Mouse (Mus musculus) intestine, postnatal 0 days (tissue): Measurements from ENCODE around the gene Smurf2. TPM values are rescaled to one million over a fixed set of nuclear protein-coding genes. Genes with fewer than 3 reads are reported as not detected.

Experiments used
- ATAC-seq: fragments of 200-750 bp; cut with Nextera tagmentation; 2 replicates; pipeline ENCODE4 v1.8.0; 2017; ENCODE audit warnings: mild to moderate bottlenecking, moderate TSS enrichment, moderate library complexity
- H3K27ac ChIP-seq: fragments of 300-500 bp; sonication (generic); 2 replicates; pipeline ENCODE4 v1.5.1; 2014; ENCODE audit warnings: mild to moderate bottlenecking, low read depth, low read length, moderate library complexity
- H3K27me3 ChIP-seq: fragments of 300-500 bp; sonication (generic); replicated peaks from 2 replicates; pipeline ENCODE4 v1.6.1; 2014; ENCODE audit warnings: low read length, mixed read lengths; ENCODE audit not compliant: control insufficient read depth, insufficient read depth
- H3K36me3 ChIP-seq: fragments of 300-500 bp; sonication (generic); 2 replicates; pipeline ENCODE4 v1.6.1; 2014; ENCODE audit warnings: mild to moderate bottlenecking, moderate library complexity; ENCODE audit not compliant: control insufficient read depth, insufficient read depth
- H3K4me1 ChIP-seq: fragments of 300-500 bp; sonication (generic); replicated peaks from 2 replicates; pipeline ENCODE4 v1.6.1; 2014; ENCODE audit warnings: antibody characterized with exemption, low read length, mixed read lengths; ENCODE audit not compliant: control insufficient read depth, insufficient read depth
- H3K4me2 ChIP-seq: fragments of 300-500 bp; sonication (generic); replicated peaks from 2 replicates; pipeline ENCODE4 v1.6.1; 2014; ENCODE audit warnings: low read depth, mild to moderate bottlenecking, moderate library complexity
- H3K4me3 ChIP-seq: fragments of 300-500 bp; sonication (generic); 2 replicates; pipeline ENCODE4 v1.5.1; 2014; ENCODE audit warnings: low read depth, low read length
- H3K9ac ChIP-seq: fragments of 300-500 bp; sonication (generic); 2 replicates; pipeline ENCODE4 v1.6.1; 2014; ENCODE audit warnings: mild to moderate bottlenecking, low read depth, low read length
- H3K9me3 ChIP-seq: fragments of 300-500 bp; sonication (generic); 2 replicates; pipeline ENCODE4 v1.6.1; 2016; ENCODE audit warnings: mixed run types; ENCODE audit not compliant: control insufficient read depth
- CTCF ChIP-seq: sonication (generic); IDR thresholded peaks from 2 replicates; pipeline ENCODE4 v1.5.1; 2016; ENCODE audit warnings: low read depth, mild to moderate bottlenecking, control low read depth, antibody characterized with exemption, moderate library complexity
- WGBS: fragments of 180-500 bp; shearing (Covaris S2); extraction: QIAGEN DNeasy Blood & Tissue Kit; methylation state at CpG from one replicate; pipeline ENCODE4 v1.1.7; 2014; 5-methylcytosine and 5-hydroxymethylcytosine counted together
- polyA plus RNA-seq: library from polyadenylated mRNA; unstranded; fragments of >200 nt; fragmentation: Nextera tagmentation; extraction: Ambion mirVana; gene quantifications from 2 replicates; pipeline ENCODE4 v1.2.1, GENCODE M21; 2015

Smurf2 gene
- 8.0 and 8.9 TPM in 2 replicates for polyA plus RNA-seq

- whole genome bisulfite sequencing: 3% methylated on average over 43 of the region's 72 CpGs
- peak within 1 kb of the TSS; percentile 96 for H3K9ac ChIP-seq
- no peaks in the 10 kb centered on the region for H3K27me3 ChIP-seq
- H3K27ac ChIP-seq: peak within 1 kb of the TSS; percentile 98
- H3K9me3 ChIP-seq: no peaks in the 10 kb centered on the region
- H3K36me3 ChIP-seq: no peaks in the 10 kb centered on the region
- peak; percentile 94 for ATAC-seq
- no peaks in the 10 kb centered on the region for H3K4me1 ChIP-seq
- peak; percentile 31 for TF ChIP-seq CTCF
- H3K4me3 ChIP-seq: peak within 1 kb of the TSS; percentile 85
- peak within 1 kb of the TSS; percentile 77 for H3K4me2 ChIP-seq
Observed at GRCm38 (mm10) chr11:106920551-106921379, at the start of gene Smurf2. Gene Smurf2, minus strand, starts transcription at chr11:106920715.

GRCm38 (mm10) chr11:106969798-106970197, 49.3 kb upstream of the Smurf2 start:
- no peak overlapping the region for H3K27ac ChIP-seq
- no peak for TF ChIP-seq CTCF
- H3K9ac ChIP-seq: no peak overlapping the region
- H3K27me3 ChIP-seq: no peaks in the 10 kb centered on the region
- no peaks in the 10 kb centered on the region for H3K36me3 ChIP-seq
- H3K9me3 ChIP-seq: no peaks in the 10 kb centered on the region
- H3K4me3 ChIP-seq: no peak overlapping the region
- H3K4me1 ChIP-seq: no peaks in the 10 kb centered on the region
- H3K4me2 ChIP-seq: no peak overlapping the region
- WGBS: 67% methylated on average over 8 of the region's 8 CpGs
- no peak for ATAC-seq

GRCm38 (mm10) chr11:106967630-106968029, 47.1 kb upstream of the Smurf2 start:
- Histone ChIP-seq H3K4me3 (no peak overlapping the region), H3K27me3 (no peaks in the 10 kb centered on the region), H3K9me3 (no peaks in the 10 kb centered on the region), H3K9ac (no peak overlapping the region), H3K4me2 (no peak overlapping the region), H3K4me1 (no peaks in the 10 kb centered on the region), H3K27ac (no peak overlapping the region), H3K36me3 (no peaks in the 10 kb centered on the region)
- no peak for TF ChIP-seq CTCF
- WGBS: 61% methylated on average over 10 of the region's 10 CpGs
- ATAC-seq: no peak

DNA sequence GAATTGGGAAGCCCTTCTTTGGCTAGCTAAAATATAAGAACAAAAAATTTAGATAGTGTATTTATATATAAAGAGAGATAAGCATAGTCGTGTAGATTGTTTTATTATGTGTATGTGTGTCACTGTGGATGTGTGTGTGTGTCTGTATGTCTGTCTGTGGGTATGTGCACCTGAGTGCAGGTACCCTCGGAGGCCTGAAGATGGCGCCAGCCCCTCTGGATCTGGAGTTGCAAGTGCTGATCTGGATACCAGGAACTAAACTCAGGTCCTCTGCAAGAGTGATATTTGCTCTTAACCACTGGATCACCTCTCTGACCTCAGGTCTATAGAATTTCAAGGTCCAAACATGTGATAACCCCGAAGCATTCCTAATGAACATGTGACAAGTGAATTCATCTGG, 45.4 kb upstream of the Smurf2 start:
- H3K4me3 ChIP-seq: no peak overlapping the region
- 84% methylated on average over 4 of the region's 4 CpGs for WGBS
- ATAC-seq: no peak

GRCm38 (mm10) chr11:106962310-106962709, 41.8 kb upstream of the Smurf2 start:
- H3K4me1 ChIP-seq: peaks cover 12% of the 10 kb centered on the region
- H3K9me3 ChIP-seq: no peaks in the 10 kb centered on the region
- TF ChIP-seq CTCF: no peak
- no peak for ATAC-seq
- no peaks in the 10 kb centered on the region for H3K27me3 ChIP-seq
- H3K4me2 ChIP-seq: no peak overlapping the region
- H3K36me3 ChIP-seq: no peaks in the 10 kb centered on the region
- H3K27ac ChIP-seq: no peak overlapping the region
- WGBS: 82% methylated on average over 9 of the region's 9 CpGs
- no peak overlapping the region for H3K4me3 ChIP-seq
- H3K9ac ChIP-seq: no peak overlapping the region

More for the DNA sequence above, 45.4 kb upstream of the Smurf2 start:
- 0 out of 2 replicates have a peak, but pooled peaks cover 2% of the 10 kb centered on the region for H3K4me1 ChIP-seq
- no peak overlapping the region for H3K27ac ChIP-seq
- no peaks in the 10 kb centered on the region for H3K36me3 ChIP-seq
- TF ChIP-seq CTCF: peak; percentile 18; the same call in 1 of the 2 replicates
- H3K9me3 ChIP-seq: no peaks in the 10 kb centered on the region
- no peak overlapping the region for H3K4me2 ChIP-seq
- no peaks in the 10 kb centered on the region for H3K27me3 ChIP-seq
- H3K9ac ChIP-seq: no peak overlapping the region

DNA sequence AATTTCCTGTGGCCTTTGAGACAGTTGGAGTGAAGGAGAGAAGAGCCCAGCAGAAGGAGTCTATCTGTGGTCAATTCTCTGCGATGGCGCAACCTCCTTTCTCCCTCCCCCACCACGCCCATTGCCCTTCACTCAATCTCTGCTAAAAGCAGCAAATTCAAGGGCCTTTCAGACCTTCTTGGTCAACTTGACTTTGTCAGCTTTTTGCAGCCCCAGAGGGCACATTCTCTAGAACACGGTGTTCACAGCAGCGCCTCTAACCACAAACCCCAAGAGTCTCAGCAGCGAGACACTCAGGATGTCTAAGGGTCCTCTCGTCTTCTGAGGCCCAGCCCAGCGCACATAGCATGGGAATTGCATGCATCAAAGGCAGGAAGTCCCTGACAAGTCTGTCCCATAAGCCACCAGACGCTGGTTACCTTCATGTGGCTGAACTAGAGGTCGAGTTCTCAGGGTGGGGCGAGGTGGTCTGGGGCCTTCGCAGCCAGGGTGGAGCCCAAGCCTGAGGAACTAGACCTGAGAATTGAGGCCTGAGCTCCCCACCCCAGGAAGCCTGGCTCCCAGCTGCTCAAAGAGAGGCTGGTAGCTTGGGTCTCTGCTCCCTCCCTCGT, 41.1 kb upstream of the Smurf2 start:
- no peaks in the 10 kb centered on the region for H3K27me3 ChIP-seq
- no peak overlapping the region for H3K4me2 ChIP-seq
- TF ChIP-seq CTCF: no peak
- no peak overlapping the region for H3K4me3 ChIP-seq
- peak overlapping the region; percentile 64; the same call in 1 of the 2 replicates for H3K27ac ChIP-seq
- peaks cover 12% of the 10 kb centered on the region for H3K4me1 ChIP-seq
- ATAC-seq: no peak
- WGBS: 58% methylated on average over 13 of the region's 13 CpGs
- no peaks in the 10 kb centered on the region for H3K36me3 ChIP-seq
- no peak overlapping the region for H3K9ac ChIP-seq
- H3K9me3 ChIP-seq: no peaks in the 10 kb centered on the region
